Mouse (Mus musculus) cortical plate, adult 2 months (tissue): ENCODE data around the gene Tmem252.

ENCODE experiments used
- CTCF ChIP-seq: fragments of 200-500 bp; IDR thresholded peaks from 2 replicates; pipeline ENCODE4 v1.5.1; 2011; ENCODE audit warnings: mild to moderate bottlenecking, control low read depth, low read length; ENCODE audit not compliant: insufficient read depth; ENCODE audit errors: extremely low read depth
- POLR2A ChIP-seq: fragments of 200-500 bp; IDR thresholded peaks from 2 replicates; pipeline ENCODE4 v1.6.1; 2011; ENCODE audit warnings: mild to moderate bottlenecking, low read length, control low read depth; ENCODE audit not compliant: insufficient read depth; ENCODE audit errors: extremely low read depth

DNA sequence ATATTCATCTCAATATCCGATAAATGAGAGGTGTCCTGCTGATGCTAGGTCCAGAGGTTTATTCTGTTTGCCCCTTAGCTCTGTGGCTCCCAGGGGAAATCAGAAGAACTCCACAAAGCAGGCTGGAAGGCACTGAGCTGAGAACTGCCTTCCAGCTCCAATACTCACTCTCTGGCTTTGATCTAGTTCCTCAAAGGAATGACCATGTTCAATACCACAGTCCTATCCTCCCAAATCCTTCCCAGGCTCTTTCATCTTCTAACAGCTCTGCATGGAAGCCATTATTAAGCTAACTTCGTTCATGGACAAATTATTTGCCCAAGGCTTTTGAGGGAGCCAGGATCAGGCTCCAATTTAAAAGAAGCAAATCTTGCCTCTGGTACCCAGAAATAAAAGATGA, 22.2 kb upstream of the Tmem252 start:
- no peak for TF ChIP-seq CTCF
- no peak for TF ChIP-seq POLR2A
